Mouse (Mus musculus) left cerebral cortex, postnatal 14 days (tissue): Measurements from ENCODE around the gene Ppil2. TPM values are rescaled to one million over a fixed set of nuclear protein-coding genes. Genes with fewer than 3 reads are reported as not detected.

ENCODE experiments used
- DNase-seq, 2 experiments: peaks; one replicate each; pipeline ENCODE4 v3.0.0; 2021 to 2022; ENCODE audit warnings: low spot score in 2 of 2, mixed read lengths in 1 of 2
- intact Hi-C: fragments of 180-260 bp; cut with DNase I; formaldehyde crosslinking; loops from one replicate; pipeline ENCODE4 v1.15.1; 2025
- total RNA-seq, 2 experiments: library from RNA; stranded (reverse); gene quantifications; 2 replicates each; pipeline ENCODE4 v1.2.3; 2021

The Ppil2 gene
- total RNA-seq, 2 experiments from 2014 or later, result 84.7 to 85.2 TPM

DNA sequence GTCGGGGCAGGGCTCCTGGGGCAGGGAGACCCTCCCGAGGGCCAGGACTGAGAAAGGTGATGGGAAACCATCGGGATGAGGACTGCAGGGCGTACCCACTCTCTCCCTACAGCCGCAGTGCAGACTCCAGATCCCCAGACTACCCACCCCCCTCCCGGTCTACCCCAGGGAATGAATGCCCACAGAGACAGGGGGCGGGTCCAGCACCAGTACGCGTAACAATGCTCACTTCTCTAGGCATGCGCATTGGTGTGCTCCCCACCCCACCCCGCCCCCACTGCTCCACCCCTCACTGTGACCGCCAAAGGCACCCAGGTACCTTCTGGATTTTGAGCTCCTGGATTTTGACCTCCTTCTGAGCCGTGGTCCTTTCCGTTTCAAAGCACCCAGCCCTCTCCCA is 10.5 kb upstream of the Ppil2 start:
- intact Hi-C loops, result no loop called here

DNA sequence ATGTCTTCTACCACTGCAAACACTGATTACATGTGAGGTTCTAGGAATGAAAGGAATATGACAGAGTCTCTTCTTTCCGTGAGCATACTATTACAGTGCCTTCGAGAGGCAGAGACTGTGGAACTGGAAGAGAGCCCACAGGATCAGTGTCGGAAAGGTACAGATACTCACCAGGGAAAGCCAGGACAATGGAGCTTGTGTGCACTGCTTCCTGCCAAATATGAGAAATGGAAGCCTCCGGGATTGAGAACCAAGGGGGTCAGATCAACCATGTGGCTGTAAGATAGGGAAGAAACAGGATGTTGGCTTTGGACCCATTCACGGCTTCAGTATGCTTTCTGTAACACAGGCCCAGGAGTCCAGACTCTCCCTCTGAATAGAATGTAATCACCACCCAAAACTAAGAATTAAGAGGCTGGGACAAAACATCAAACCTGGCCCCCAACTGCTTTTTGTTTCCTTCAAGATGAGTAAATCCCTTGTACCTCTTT is 6.3 kb upstream of the Ppil2 start:
- DNase-seq, result no peak
- intact Hi-C loops, result no loop called here

More for the DNA sequence above, 10.5 kb upstream of the Ppil2 start:
- no peak for DNase-seq

DNA sequence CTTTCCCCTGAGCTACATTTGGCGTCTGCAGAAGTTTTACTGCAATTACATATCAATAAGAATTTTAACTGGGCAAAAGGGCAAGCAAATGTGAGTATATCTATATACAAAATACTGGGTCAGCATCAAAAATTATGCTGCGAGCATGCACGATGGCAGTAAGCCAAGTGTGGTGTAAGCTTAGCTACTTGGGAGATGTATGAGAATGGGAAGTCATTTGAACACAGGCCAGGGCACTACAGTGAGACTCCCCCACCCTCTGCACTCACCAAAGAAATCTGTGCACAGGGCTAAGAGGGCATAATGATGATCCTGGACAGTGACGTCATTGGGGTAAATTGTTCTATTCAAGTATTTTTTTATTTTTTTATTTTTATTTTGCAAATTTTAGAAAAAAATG is 6.5 kb downstream of the Ppil2 start:
- intact Hi-C loops, result no loop called here
- DNase-seq, result no peak

DNA sequence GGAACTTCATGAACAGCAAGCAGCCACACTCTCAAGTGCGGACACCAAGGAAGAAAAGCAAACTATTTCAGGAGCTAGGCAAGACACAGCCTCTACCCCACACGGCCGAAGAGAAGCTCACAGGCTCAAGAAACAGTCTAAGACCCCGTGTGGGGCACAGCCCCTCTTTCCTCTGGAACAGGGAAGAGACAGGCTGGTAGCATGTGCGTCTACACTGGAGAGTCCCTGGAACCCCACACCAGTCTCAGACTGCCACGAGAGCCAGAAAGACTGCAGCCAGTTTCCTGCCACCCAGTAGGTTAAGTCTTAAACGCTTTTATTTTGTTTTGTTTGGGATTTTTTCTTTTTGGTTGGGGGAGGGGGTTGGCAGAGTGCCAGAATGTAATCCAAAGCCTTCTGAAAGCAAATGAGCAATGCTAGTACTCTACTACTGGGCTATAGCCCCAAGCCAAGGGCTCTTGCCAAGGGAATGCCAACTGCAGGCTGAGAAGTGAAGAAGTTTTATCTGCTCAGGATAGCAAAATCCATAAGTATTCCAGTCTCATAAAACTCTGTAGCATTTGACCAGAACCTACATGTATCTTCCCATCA is 8.3 kb downstream of the Ppil2 start:
- no peak for DNase-seq
- intact Hi-C loops, result no loop called here

DNA sequence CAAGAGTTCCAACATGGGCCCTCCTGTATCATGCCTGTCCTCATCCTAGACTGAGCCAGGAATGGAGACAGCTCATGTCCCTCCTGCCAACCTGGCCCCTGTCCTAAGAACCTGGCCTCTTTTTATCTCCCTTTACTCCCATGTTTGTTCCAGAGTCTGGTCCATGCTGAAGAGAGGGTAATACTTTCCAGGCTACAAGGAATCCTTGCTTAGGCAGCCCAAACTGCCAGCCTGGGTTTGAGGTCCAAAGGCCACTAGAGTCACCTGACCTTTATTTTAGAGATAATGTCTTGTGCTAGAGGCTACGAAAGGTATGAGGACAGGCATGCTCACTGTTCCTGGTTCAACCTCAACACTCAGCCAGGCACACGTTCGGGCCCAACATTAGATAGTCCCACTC is 14.1 kb downstream of the Ppil2 start:
- no peak for DNase-seq
- intact Hi-C loops, result no loop called here

DNA sequence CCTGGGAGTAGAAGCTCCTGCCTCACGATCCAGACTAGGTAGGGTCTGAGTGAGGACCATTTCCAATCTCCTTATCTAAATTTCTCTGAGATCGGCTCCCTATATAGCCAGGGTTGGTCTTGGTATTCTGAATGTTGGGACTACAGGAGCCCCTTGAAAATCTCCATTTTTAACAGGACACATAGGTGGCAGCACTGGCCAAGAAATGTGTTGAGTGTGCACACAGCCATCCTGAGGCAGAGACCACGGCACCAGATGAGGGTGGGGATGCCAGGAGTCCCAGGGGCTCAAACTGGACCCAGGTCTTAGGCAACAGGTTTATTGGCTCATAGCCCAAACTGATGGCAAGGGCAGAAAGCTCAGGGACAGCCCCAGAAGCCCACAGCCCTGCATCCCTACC is 22.7 kb downstream of the Ppil2 start:
- DNase-seq, result no peak
- intact Hi-C loops, result no loop called here

DNA sequence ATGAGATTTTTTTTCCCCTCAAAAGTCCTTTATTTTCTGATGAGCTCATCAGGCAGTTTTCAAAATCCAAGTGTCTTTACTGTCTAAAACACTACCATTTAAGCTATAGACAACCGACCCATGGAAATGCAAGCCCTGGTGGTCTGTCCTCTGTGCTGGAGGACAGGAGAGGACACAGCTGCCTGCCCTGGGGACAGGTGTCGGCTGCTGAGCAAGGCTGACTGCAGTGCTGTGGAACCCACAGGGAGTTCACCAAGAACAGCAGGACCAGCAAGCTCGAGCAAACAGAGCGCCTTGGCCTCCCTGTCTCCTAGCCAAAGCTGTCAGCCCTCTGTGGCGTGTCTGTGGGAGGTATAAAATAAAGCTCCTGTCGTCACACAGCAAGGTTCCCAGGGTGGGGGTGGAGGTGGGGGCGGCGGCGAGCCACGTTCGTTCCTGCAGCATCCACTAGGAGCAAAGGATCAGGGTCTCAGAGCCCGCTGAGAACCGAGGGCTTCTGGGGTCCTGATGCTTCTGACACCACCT is 24.3 kb downstream of the Ppil2 start:
- intact Hi-C loops, result no loop called here
- DNase-seq, result peak in 1 of 2 experiments; percentile 55

DNA sequence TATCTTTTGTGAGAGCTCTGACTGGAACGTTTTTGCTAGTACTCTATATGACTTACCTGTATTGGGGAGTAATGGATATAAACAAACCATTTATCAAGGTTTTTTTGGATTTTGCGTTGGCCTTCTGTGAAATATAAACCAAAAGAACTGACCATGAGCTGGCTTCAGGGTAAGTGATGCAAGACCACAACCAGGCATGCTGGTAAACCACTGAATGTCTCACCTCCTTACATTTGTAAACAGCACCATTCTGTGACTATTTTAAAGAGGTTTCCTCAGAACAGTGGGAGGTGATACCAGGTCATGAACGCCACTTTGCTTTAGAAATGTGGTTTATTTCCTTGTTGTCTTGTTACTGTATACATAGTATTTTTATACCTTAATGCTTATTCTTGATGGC is 24.8 kb downstream of the Ppil2 start:
- intact Hi-C loops, result no loop called here
- no peak for DNase-seq

DNA sequence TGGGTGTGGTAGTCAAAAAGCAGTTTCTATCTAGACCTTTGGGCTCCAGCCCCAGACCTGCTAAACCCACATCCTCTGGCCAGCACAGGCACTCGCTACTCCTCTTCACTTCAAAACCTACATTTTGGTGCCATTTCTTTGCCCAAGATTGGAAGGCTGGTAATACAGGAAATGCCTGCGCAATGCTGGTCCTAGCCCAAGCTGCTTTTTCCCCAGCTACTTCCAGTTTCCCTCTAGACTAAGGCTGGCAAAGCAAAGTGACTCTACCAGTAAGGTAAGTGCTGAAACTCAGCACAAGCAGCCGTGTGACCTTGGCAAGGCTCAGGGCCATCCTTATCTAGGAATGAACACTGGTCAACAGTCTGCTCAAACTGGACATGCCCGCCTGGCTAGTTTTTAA is 25.4 kb downstream of the Ppil2 start:
- intact Hi-C loops, result no loop called here

DNA sequence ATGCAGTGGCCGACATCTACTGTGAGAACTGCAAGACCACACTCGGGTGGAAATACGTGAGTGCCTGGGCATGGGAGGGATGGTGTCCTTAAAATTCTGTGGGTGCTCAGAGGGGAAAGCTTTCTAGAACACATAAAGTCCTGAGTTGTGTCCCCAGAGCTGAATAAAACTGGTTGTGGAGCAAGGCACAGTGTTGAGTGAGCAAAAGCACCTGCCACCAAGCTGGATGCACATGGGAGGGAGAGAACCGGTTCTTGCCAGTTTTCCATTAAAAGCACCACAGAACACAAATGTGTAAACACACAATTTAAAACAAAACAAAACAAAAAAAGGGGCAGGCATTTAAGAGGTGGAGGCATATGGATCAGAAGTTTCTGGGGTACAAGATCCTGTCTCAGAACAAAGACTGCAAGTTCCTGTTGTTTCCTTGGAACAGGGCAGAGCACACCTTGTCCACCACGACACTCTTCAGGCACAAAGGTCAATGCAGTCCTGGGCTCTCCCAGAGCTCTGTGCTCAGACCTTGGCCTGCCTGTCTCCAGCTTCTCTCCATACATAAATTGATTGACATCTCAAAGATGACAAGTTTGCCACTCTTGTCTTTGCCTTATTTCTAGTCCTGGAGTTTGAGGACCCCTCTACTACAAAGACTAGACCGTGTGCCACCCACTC is 28.8 kb downstream of the Ppil2 start:
- intact Hi-C loops, result no loop called here
- DNase-seq, result no peak

More for the DNA sequence above, 25.4 kb downstream of the Ppil2 start:
- no peak for DNase-seq

DNA sequence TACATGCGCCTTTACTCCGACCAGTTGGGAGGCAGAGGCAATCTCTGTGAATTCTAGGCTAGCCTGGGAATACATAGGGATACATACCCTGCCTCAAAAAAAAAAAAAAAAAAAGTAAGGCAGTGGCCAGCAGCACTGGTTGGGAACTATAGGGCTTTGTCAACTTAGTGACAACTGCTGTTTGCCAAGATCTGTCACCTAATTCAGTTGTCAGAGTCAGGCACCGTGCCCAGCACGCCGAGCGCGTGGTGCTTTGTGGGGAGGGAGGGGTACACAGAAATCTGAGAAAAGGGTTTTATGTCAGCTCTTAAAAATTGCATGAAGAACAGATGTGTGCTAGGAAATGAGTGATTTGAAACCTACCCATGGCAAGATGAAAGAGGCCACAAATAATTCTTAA is 33.0 kb downstream of the Ppil2 start:
- intact Hi-C loops, result no loop called here
- DNase-seq, result no peak

DNA sequence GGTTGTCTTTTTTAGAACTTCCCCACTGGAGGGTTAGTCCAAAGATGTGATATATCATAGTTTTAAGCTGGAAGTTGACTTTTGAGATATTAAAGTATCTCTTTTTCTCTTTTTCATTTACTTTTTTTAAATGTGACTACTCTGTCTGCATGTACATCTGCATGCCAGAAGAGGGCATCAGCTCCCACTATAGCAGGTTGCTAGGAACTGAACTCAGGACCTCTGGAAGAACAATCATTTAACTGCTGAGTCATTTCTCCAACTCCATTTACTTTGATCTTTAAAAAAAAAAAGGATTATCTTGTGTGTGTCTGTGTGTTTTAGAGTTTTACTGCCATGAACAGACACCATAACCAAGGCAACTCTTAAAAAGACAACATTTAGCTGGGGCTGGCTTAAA is 34.2 kb downstream of the Ppil2 start:
- DNase-seq, result no peak
- intact Hi-C loops, result no loop called here

DNA sequence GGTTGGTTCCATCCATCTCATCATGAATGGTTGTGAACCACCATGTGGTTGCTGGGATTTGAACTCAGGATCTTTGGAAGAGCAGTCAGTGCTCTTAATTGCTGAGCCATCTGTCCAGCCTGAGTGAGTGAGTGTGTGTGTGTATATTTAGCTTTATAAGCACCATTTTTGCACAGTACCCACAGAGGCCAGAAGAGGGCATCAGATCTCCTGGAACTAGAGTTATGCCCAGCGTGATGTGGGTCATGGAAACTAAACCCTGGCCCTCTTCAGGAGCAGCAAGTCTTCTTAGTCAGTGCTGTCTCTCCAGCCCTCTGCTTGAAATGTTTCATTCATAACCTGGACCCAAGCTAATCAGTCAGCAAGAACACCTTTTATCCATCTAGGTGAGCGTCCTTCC is 34.8 kb downstream of the Ppil2 start:
- intact Hi-C loops, result no loop called here
- DNase-seq, result no peak

DNA sequence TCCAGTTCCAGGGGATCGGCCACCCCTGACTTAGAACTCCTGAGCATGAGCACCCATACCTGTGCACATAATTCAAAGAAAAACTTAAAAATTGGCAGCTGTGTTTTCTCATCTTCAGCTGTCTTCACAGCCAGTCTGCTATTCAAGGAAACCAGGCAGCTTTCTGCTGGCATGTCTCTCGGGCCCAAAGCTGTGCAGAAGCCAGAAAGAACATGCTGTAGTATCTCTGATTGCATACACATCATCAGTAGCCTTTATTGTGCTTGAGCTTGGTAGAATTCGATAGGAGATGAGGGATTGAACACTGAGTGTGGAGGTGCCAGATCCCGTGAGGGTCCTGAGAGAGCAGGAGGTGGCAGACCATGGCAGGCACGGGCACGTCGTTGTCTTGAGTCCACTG is 38.1 kb downstream of the Ppil2 start:
- peak in 1 of 2 experiments; percentile 77 for DNase-seq
- intact Hi-C loops, result no loop called here

DNA sequence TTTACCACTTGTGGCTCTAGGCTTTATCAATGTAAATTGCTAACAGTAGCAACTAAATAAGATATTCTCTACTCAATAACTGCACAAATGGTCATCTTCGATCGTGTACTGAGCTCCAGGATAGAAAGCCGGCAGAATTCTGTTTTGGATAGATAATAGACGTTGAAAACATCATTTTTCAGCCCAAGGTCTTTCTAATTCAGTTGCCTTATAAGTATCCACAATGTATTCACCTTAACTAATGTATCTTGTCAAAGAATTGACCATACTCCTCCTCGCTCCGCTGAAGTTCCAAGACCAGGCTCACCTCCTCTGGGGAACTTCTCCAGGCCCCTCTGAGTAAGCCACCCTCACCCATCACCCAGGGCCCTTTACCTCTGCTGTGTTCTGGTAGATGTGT is 40.3 kb downstream of the Ppil2 start:
- no peak for DNase-seq
- intact Hi-C loops, result no loop called here

DNA sequence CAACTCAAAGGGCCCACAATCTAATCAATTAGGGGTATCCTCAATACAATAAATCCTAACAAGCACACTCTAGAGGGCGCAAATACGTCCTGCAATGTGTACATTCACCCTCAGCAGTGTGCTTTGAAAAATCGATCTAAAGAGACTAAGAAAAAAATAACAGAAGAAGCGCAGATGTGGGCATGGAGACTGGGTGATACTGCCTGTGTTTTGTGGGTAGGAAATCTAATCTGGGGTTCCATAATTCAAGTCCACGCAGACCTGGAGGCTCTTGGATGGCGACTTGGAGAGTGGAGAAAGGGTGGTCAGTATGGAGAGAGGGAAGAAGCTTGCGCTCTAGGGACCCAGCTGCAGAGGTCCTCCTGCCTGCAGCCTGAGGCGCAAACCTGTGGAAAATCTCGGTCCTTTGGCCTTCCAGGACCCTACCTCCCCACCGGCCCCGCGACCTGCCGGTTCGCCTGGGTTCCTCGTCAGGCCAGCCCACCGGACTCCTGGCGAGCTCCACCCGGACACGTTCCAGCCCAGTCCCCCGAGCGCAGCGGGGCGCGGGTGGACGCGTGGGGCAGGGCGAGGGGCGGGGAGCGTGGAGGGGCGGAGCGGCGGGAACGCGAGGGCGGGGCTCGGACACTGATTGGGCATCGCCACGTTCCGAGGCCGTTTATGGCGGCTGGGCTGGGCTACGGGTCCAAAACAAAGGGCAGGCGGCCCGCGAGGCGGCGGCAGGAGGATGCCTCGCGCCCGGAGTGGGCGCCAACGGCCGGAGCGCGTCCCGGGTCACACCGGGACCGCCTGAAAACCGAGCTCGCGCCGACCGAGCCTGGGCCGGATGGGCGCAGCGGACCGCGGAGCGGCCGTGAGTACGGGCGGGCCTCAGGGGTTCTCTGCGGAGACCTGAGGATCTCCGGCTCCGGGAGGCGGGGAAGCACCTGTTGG is 41.3 kb downstream of the Ppil2 start, which contains the start of gene Ypel1:
TSS of gene Ypel1 (plus strand) at position 186 of the 933 bp plus-strand sequence.
- intact Hi-C loops, result no loop called here
- peak; percentile 56 to 84 for DNase-seq

DNA sequence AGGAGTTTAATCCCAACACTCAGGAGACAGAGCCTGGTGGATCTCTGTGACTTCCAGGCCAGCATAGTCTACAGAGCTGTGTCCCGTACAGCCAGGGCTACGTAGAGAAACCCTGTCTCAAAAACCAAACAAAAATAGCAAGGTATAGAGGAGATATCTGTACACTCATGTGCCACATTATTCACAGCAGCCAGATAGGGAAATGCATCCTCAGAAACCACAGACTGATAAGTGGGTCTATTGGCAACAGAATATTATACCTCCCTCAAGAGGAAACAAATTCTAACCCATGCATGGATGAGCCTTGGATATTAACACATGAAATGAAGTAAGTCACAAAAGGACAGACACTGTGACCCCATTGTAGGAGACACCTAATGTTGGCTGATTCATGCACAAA is 43.5 kb downstream of the Ppil2 start:
- intact Hi-C loops, result no loop called here
- no peak for DNase-seq

DNA sequence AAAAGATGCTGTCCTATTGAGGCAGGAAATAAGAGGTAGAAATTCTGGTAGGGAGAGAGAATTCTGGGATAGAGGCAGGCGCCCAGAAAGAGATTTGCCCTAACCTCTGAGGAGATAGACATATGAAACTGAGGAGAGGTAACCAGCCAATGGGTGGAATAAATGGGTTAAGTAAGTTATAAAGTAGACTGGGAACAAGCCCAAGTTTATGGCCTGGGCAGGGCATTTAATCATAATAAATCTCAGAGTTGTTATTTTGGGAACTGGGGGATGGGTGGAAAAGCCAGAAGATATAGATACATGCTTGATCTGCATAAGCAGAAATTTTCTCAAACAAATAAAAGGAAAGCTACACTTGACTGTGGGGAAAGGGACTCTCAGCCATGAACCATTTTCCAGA is 48.7 kb downstream of the Ppil2 start:
- intact Hi-C loops, result no loop called here
- no peak for DNase-seq

DNA sequence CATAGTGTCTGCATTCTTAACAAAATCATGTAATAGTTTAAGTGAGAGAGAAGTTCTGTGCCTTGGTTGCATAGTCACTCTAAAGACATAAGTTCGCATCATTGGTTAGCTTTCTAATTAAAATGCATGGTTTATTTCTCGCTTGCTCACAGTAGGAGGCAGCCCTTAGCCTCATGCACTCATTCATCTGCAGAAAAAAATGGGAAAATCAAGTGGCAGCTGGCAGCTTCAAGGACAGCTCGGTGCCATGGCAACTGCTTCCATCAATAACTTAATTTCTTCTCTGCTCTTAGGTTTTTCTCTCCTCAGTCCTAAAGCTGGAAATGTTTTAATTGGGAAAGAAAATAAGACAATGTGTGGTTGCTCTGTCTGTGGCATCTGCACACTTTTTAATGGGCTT is 55.5 kb downstream of the Ppil2 start:
- intact Hi-C loops, result no loop called here
- peak; percentile 64 to 80 for DNase-seq

DNA sequence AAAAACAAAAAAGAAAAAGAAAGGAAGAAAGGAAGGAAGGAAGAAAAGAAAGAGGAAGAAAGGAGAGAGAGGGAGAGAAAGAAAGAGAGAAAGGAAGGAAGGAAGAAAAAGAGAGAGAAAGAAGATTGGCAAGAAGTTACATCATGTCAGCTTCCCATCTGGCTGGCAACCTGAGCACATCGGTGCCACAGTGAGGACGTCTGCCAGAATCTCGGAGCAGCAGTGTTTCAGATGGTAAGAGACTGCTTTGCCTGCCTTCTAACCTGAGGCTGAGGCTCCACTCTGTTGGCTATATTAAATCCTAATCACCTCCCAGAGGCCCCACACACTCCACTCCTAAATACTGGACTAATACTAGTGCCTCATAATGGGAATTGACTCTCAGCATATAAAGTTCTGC is 57.2 kb downstream of the Ppil2 start:
- intact Hi-C loops, result no loop called here
- DNase-seq, result no peak
